Mouse (Mus musculus): ENCODE data around the gene Sgcd.
A peak's percentile ranks its signal among the peaks of the same experiment; 100 is the strongest.

Gene Sgcd

GRCm38 (mm10) chr11:47264267-47264984 lies 724.3 kb downstream of the Sgcd start:
- DNase-seq = no peak

GRCm38 (mm10) chr11:47250301-47250700 lies 738.5 kb downstream of the Sgcd start:
- DNase-seq = no peak

- DNase-seq = no peak
Observed at GRCm38 (mm10) chr11:47248345-47248893, 740.4 kb downstream of the Sgcd start.

- no peak for DNase-seq
Observed at GRCm38 (mm10) chr11:47247703-47248344, 740.9 kb downstream of the Sgcd start.

GRCm38 (mm10) chr11:47242401-47242800 lies 746.4 kb downstream of the Sgcd start:
- no peak for DNase-seq

- DNase-seq = no peak
Observed at GRCm38 (mm10) chr11:47228222-47228621, 760.5 kb downstream of the Sgcd start.

- DNase-seq = no peak
Observed at GRCm38 (mm10) chr11:47224148-47224547, 764.6 kb downstream of the Sgcd start.

- no peak for DNase-seq
Observed at GRCm38 (mm10) chr11:47211531-47211930, 777.2 kb downstream of the Sgcd start.

GRCm38 (mm10) chr11:47206461-47206860 lies 782.3 kb downstream of the Sgcd start:
- DNase-seq = no peak

GRCm38 (mm10) chr11:47199106-47199505 lies 789.7 kb downstream of the Sgcd start:
- no peak for DNase-seq

- no peak for DNase-seq
Observed at GRCm38 (mm10) chr11:47188556-47188955, 800.2 kb downstream of the Sgcd start.

- no peak for DNase-seq
Observed at GRCm38 (mm10) chr11:47174977-47175376, 813.8 kb downstream of the Sgcd start.

- no peak for DNase-seq
Observed at GRCm38 (mm10) chr11:47170926-47171625, 817.7 kb downstream of the Sgcd start.

- DNase-seq = no peak
Observed at GRCm38 (mm10) chr11:47167376-47167775, 821.4 kb downstream of the Sgcd start.

- DNase-seq = no peak
Observed at GRCm38 (mm10) chr11:47158089-47158488, 830.7 kb downstream of the Sgcd start.

- no peak for DNase-seq
Observed at GRCm38 (mm10) chr11:47156730-47157693, 831.8 kb downstream of the Sgcd start.

GRCm38 (mm10) chr11:47154837-47155430 lies 833.8 kb downstream of the Sgcd start:
- DNase-seq = no peak

GRCm38 (mm10) chr11:47149607-47150006 lies 839.2 kb downstream of the Sgcd start:
- DNase-seq = peak; percentile 4

- no peak for DNase-seq
Observed at GRCm38 (mm10) chr11:47139867-47140266, 848.9 kb downstream of the Sgcd start.

- DNase-seq = no peak
Observed at GRCm38 (mm10) chr11:47139271-47139670, 849.5 kb downstream of the Sgcd start.

- DNase-seq = no peak
Observed at GRCm38 (mm10) chr11:47132410-47132809, 856.4 kb downstream of the Sgcd start.

GRCm38 (mm10) chr11:47130432-47130831 lies 858.3 kb downstream of the Sgcd start:
- DNase-seq = no peak

All from kidney, adult 18-20 months (tissue).